Mouse (Mus musculus) MEL (cell line): ENCODE results near the gene E2f3. TPM values are rescaled to one million over a fixed set of nuclear protein-coding genes. Genes with fewer than 3 reads are reported as not detected.

Experiments used
- DNase-seq: peaks from one replicate; pipeline ENCODE4 v3.0.0; 2011; ENCODE audit warnings: low read depth, low spot score
- H3K27ac ChIP-seq: 2 replicates; pipeline ENCODE4 v1.5.1; 2012; ENCODE audit warnings: low read depth, mild to moderate bottlenecking, control low read depth, low read length, moderate library complexity; ENCODE audit not compliant: control insufficient read depth
- H3K27me3 ChIP-seq, 2 experiments: fragments of 150-350 bp in 1 of 2; sonication (generic) in 1 of 2; 2 replicates each; pipeline ENCODE4 v1.6.1; 2012; ENCODE audit warnings: low read length in 2 of 2, mild to moderate bottlenecking in 2 of 2, improper control_type of control experiment in 1 of 2, moderate library complexity in 1 of 2; ENCODE audit not compliant: insufficient read depth in 2 of 2, control insufficient read depth in 1 of 2
- H3K36me3 ChIP-seq, 2 experiments: 2 replicates each; pipeline ENCODE4 v1.6.1; 2012 to 2014; ENCODE audit warnings: low read length in 2 of 2, improper control_type of control experiment in 1 of 2, inconsistent platforms in 1 of 2, mild to moderate bottlenecking in 1 of 2; ENCODE audit not compliant: insufficient read depth in 2 of 2, control insufficient read depth in 1 of 2
- H3K4me1 ChIP-seq, 2 experiments: fragments of 150-350 bp in 1 of 2; sonication (generic) in 1 of 2; 2 replicates each; pipeline ENCODE4 v1.6.1; 2012; ENCODE audit warnings: low read length in 2 of 2, improper control_type of control experiment in 1 of 2, mild to moderate bottlenecking in 1 of 2; ENCODE audit not compliant: insufficient read depth in 2 of 2, control insufficient read depth in 1 of 2
- H3K4me3 ChIP-seq, 2 experiments: fragments of 150-350 bp in 1 of 2; sonication (generic) in 1 of 2; 2 replicates each; pipeline ENCODE4 v1.5.1; 2012; ENCODE audit warnings: low read depth in 2 of 2, low read length in 2 of 2, mild to moderate bottlenecking in 2 of 2, moderate library complexity in 2 of 2, control low read depth in 1 of 2, improper control_type of control experiment in 1 of 2; ENCODE audit not compliant: control insufficient read depth in 1 of 2, insufficient read depth in 1 of 2
- H3K79me2 ChIP-seq: 2 replicates; pipeline ENCODE4 v1.6.1; 2012; ENCODE audit warnings: mild to moderate bottlenecking, low read length, moderate library complexity; ENCODE audit not compliant: control insufficient read depth, poor library complexity, insufficient read depth
- H3K9ac ChIP-seq: 2 replicates; pipeline ENCODE4 v1.6.1; 2012; ENCODE audit warnings: low read depth, mild to moderate bottlenecking, control low read depth, low read length, moderate library complexity; ENCODE audit not compliant: control insufficient read depth, poor library complexity, severe bottlenecking
- H3K9me3 ChIP-seq: fragments of 150-350 bp; sonication (generic); replicated peaks from 2 replicates; pipeline ENCODE4 v1.6.1; 2012; ENCODE audit warnings: mild to moderate bottlenecking, low read length, improper control_type of control experiment, moderate library complexity; ENCODE audit not compliant: insufficient read depth
- BHLHE40 ChIP-seq: IDR thresholded peaks from 2 replicates; pipeline ENCODE4 v1.6.1; 2012; ENCODE audit warnings: low read depth, mild to moderate bottlenecking, inconsistent platforms, low read length, improper control_type of control experiment, borderline replicate concordance
- ELF1 ChIP-seq: IDR thresholded peaks from 2 replicates; pipeline ENCODE4 v1.6.1; 2014; ENCODE audit warnings: low read depth, mild to moderate bottlenecking, inconsistent platforms, low read length, improper control_type of control experiment, moderate library complexity
- EP300 ChIP-seq, 2 experiments: IDR thresholded peaks; 2 replicates each; pipeline ENCODE4 v1.6.1; 2011; ENCODE audit warnings: improper control_type of control experiment in 2 of 2, low read length in 2 of 2, low read depth in 1 of 2, mild to moderate bottlenecking in 1 of 2
- ETS1 ChIP-seq: IDR thresholded peaks from 2 replicates; pipeline ENCODE4 v1.6.1; 2012; ENCODE audit warnings: low read depth, mild to moderate bottlenecking, inconsistent platforms, low read length, improper control_type of control experiment, moderate library complexity
- GABPA ChIP-seq: IDR thresholded peaks from 2 replicates; pipeline ENCODE4 v1.6.1; 2012; ENCODE audit warnings: low read depth, mild to moderate bottlenecking, inconsistent platforms, low read length, improper control_type of control experiment, moderate library complexity
- GATA1 ChIP-seq: IDR thresholded peaks from 2 replicates; pipeline ENCODE4 v1.6.1; 2011; ENCODE audit warnings: low read depth, low read length, improper control_type of control experiment
- MAFK ChIP-seq: IDR thresholded peaks from 2 replicates; pipeline ENCODE4 v1.6.1; 2011; ENCODE audit warnings: low read depth, mild to moderate bottlenecking, low read length, improper control_type of control experiment, borderline replicate concordance
- MAZ ChIP-seq: IDR thresholded peaks from 2 replicates; pipeline ENCODE4 v1.6.1; 2012; ENCODE audit warnings: low read depth, mild to moderate bottlenecking, inconsistent platforms, low read length, improper control_type of control experiment
- MEF2A ChIP-seq: IDR thresholded peaks from 2 replicates; pipeline ENCODE4 v1.6.1; 2014; ENCODE audit warnings: low read depth, mild to moderate bottlenecking, inconsistent platforms, low read length, improper control_type of control experiment; ENCODE audit not compliant: poor library complexity, insufficient replicate concordance, severe bottlenecking; ENCODE audit errors: extremely low read depth
- MYB ChIP-seq: IDR thresholded peaks from 2 replicates; pipeline ENCODE4 v1.6.1; 2011; ENCODE audit warnings: mild to moderate bottlenecking, low read depth, low read length, improper control_type of control experiment
- MYC ChIP-seq: IDR thresholded peaks from 2 replicates; pipeline ENCODE4 v1.6.1; 2011; ENCODE audit warnings: low read depth, mild to moderate bottlenecking, low read length, improper control_type of control experiment, moderate library complexity
- NRF1 ChIP-seq: IDR thresholded peaks from 2 replicates; pipeline ENCODE4 v1.6.1; 2014; ENCODE audit warnings: low read depth, mild to moderate bottlenecking, inconsistent platforms, low read length, improper control_type of control experiment, moderate library complexity; ENCODE audit not compliant: poor library complexity, insufficient read depth, severe bottlenecking
- POLR2AphosphoS5 ChIP-seq: IDR thresholded peaks from 2 replicates; pipeline ENCODE4 v1.6.1; 2012; ENCODE audit warnings: low read depth, borderline replicate concordance, mild to moderate bottlenecking, inconsistent platforms, low read length, moderate library complexity, mixed read lengths
- RCOR1 ChIP-seq: IDR thresholded peaks from 2 replicates; pipeline ENCODE4 v1.6.1; 2012; ENCODE audit warnings: low read depth, mild to moderate bottlenecking, inconsistent platforms, low read length, improper control_type of control experiment
- SIN3A ChIP-seq: IDR thresholded peaks from 2 replicates; pipeline ENCODE4 v1.6.1; 2012; ENCODE audit warnings: low read length, improper control_type of control experiment, inconsistent platforms
- SMC3 ChIP-seq: IDR thresholded peaks from 2 replicates; pipeline ENCODE4 v1.6.1; 2011; ENCODE audit warnings: low read depth, low read length, improper control_type of control experiment
- TAL1 ChIP-seq: IDR thresholded peaks from 2 replicates; pipeline ENCODE4 v1.6.1; 2012; ENCODE audit warnings: mild to moderate bottlenecking, inconsistent platforms, low read length, moderate library complexity, mixed read lengths
- TBP ChIP-seq: IDR thresholded peaks from 2 replicates; pipeline ENCODE4 v1.8.0; 2011; ENCODE audit warnings: low read depth, low read length, improper control_type of control experiment
- UBTF ChIP-seq: IDR thresholded peaks from 2 replicates; pipeline ENCODE4 v1.6.1; 2012; ENCODE audit warnings: low read depth, mild to moderate bottlenecking, inconsistent platforms, low read length, improper control_type of control experiment, moderate library complexity, borderline replicate concordance; ENCODE audit not compliant: insufficient read depth
- USF1 ChIP-seq: IDR thresholded peaks from 2 replicates; pipeline ENCODE4 v1.6.1; 2014; ENCODE audit warnings: low read depth, mild to moderate bottlenecking, inconsistent platforms, low read length, improper control_type of control experiment, moderate library complexity
- USF2 ChIP-seq, 2 experiments: IDR thresholded peaks; 2 replicates each; pipeline ENCODE4 v1.6.1; 2011 to 2012; ENCODE audit warnings: improper control_type of control experiment in 2 of 2, low read length in 2 of 2, borderline replicate concordance in 1 of 2, inconsistent platforms in 1 of 2, low read depth in 1 of 2, mild to moderate bottlenecking in 1 of 2; ENCODE audit not compliant: insufficient read depth in 1 of 2
- ZKSCAN1 ChIP-seq: IDR thresholded peaks from 2 replicates; pipeline ENCODE4 v1.6.1; 2012; ENCODE audit warnings: low read depth, mild to moderate bottlenecking, inconsistent platforms, low read length, improper control_type of control experiment, moderate library complexity
- polyA plus RNA-seq, 2 experiments: library from polyadenylated mRNA; stranded (reverse) in 1 of 2; unstranded in 1 of 2; fragments of >175 nt in 1 of 2; fragments of >200 nt in 1 of 2; gene quantifications; 2 replicates each; pipeline versions ENCODE4 v1.2.1 to v1.2.4; 2012; ENCODE audit warnings: low replicate concordance in 2 of 2, low read depth in 1 of 2; ENCODE audit not compliant: insufficient read length in 2 of 2, insufficient read depth in 1 of 2, missing spikeins in 1 of 2
- total RNA-seq: library from RNA; depleted of rRNA; stranded (reverse); fragments of 300-350 nt; gene quantifications from 2 replicates; pipeline ENCODE4 v1.2.3, GENCODE M21; 2012

Gene E2f3
- total and polyA plus RNA-seq, 3 experiments: 12.8 to 20.0 TPM; not detected in 1

DNA sequence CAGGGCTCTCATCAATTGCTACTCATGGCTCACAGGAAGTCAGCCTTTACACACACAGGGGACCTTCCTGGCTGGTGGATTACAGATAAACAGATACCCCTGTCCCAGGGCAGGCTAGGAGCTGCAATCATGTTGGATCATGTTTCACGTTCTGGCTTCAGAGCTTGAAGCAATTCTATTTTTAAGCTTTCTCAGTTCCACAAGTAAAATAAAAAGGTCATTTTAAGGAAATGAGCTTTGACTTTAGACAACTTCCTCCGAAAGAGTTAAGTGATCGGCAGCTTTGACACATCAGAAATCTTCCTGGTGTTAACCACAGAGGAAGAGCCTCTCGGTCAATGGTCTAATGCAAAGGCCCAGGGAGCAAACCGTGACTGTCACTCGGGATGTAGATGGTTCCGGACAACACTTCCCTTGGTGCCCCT lies 6.7 kb downstream of the E2f3 start:
- H3K27me3 ChIP-seq: no peaks in the 10 kb centered on the region
- peak; percentile 25; the same call in 1 of the 2 replicates for TF ChIP-seq ETS1
- TF ChIP-seq MYC: no peak
- TF ChIP-seq POLR2AphosphoS5: no peak
- peak; percentile 48; the same call in 1 of the 2 replicates for TF ChIP-seq GATA1
- TF ChIP-seq NRF1: no peak
- no peak for TF ChIP-seq USF1
- no peak for TF ChIP-seq UBTF
- no peak for TF ChIP-seq ZKSCAN1
- no peak for TF ChIP-seq SMC3
- peak; percentile 11; the same call in 1 of the 2 replicates for TF ChIP-seq ELF1
- peak; percentile 45 to 52; a peak in 3 of 4 replicates for TF ChIP-seq EP300 (IDR thresholded peaks at IDR 0.05; ENCODE audit: low read depth in 1 of 2, low read length in 2 of 2)
- no peak for TF ChIP-seq RCOR1
- no peak for TF ChIP-seq USF2 (IDR thresholded peaks at IDR 0.05; ENCODE audit: borderline replicate concordance in 1 of 2, insufficient read depth in 1 of 2, low read depth in 1 of 2, low read length in 2 of 2)
- TF ChIP-seq TAL1: peak; percentile 59
- TF ChIP-seq MEF2A: no peak
- TF ChIP-seq SIN3A: peak; percentile 37; the same call in 1 of the 2 replicates
- no peak for TF ChIP-seq MAFK
- no peak for TF ChIP-seq TBP
- TF ChIP-seq MYB: no peak
- no peak for TF ChIP-seq BHLHE40
- TF ChIP-seq MAZ: no peak
- no peak for TF ChIP-seq GABPA
- H3K27ac ChIP-seq: no peak overlapping the region
- H3K9ac ChIP-seq: no peak overlapping the region
- peaks cover 2 to 29% of the 10 kb centered on the region in 2 experiments for H3K36me3 ChIP-seq
- no peak overlapping the region for H3K4me3 ChIP-seq
- H3K9me3 ChIP-seq: no peaks in the 10 kb centered on the region
- H3K4me1 ChIP-seq: peaks cover 20 to 27% of the 10 kb centered on the region in 2 experiments; a peak in 3 of 4 replicates
- H3K79me2 ChIP-seq: peaks cover 93% of the 10 kb centered on the region
- peak; percentile 62 for DNase-seq
